Mouse (Mus musculus): ENCODE data around the gene F11r. TPM values are rescaled to one million over a fixed set of nuclear protein-coding genes. Genes with fewer than 3 reads are reported as not detected.

Gene F11r
- polyA plus RNA-seq, 1 experiment from 2014 or later, result 14.0 TPM

GRCm38 (mm10) chr1:171513234-171513633 lies 75.9 kb downstream of the F11r start:
- H3K27me3 ChIP-seq (ENCODE audit: low read depth, poor library complexity, severe bottlenecking), result no peaks in the 10 kb centered on the region
- DNase-seq (ENCODE audit: low spot score), result no peak
- H3K4me1 ChIP-seq, result peaks cover 5% of the 10 kb centered on the region; the same call in 1 of the 2 replicates
- H3K27ac ChIP-seq (replicated peaks), result no peak overlapping the region
- H3K9me3 ChIP-seq (replicated peaks), result 0 out of 2 replicates have a peak, but pooled peaks cover 2% of the 10 kb centered on the region
- H3K36me3 ChIP-seq, result no peaks in the 10 kb centered on the region
- 91% methylated on average over 2 of the region's 2 CpGs for WGBS
- no peak overlapping the region for H3K4me3 ChIP-seq

GRCm38 (mm10) chr1:171513760-171514159 lies 76.4 kb downstream of the F11r start:
- WGBS, result 89% methylated on average over 1 of the region's 1 CpGs
- H3K4me3 ChIP-seq, result no peak overlapping the region
- DNase-seq (ENCODE audit: low spot score), result no peak

More at GRCm38 (mm10) chr1:171513760-171514159, 76.4 kb downstream of the F11r start:
- Histone ChIP-seq H3K4me1 (peaks cover 5% of the 10 kb centered on the region; the same call in 1 of the 2 replicates), H3K27me3 (ENCODE audit: low read depth, poor library complexity, severe bottlenecking) (no peaks in the 10 kb centered on the region), H3K36me3 (no peaks in the 10 kb centered on the region), H3K9me3 (replicated peaks) (0 out of 2 replicates have a peak, but pooled peaks cover 2% of the 10 kb centered on the region), H3K27ac (replicated peaks) (no peak overlapping the region)

Other genes starting within 250 kb of the F11r start
- 26.7 and 35.9 TPM in 2 replicates for gene Pcp4l1, start 241.3 kb upstream of the F11r start, polyA plus RNA-seq (2016; fragmentation: Nextera tagmentation; extraction: Ambion mirVana)
- gene Nr1i3, start 223.6 kb upstream of the F11r start, polyA plus RNA-seq (2016; fragmentation: Nextera tagmentation; extraction: Ambion mirVana), result 0.28 and 0.36 TPM in 2 replicates
- 32.2 and 34.7 TPM in 2 replicates for gene Tomm40l, start 215.0 kb upstream of the F11r start, polyA plus RNA-seq (2016; fragmentation: Nextera tagmentation; extraction: Ambion mirVana)
- gene Apoa2, start 212.5 kb upstream of the F11r start, polyA plus RNA-seq (2016; fragmentation: Nextera tagmentation; extraction: Ambion mirVana), result 4.1 and 4.4 TPM in 2 replicates
- gene Fcer1g, start 203.2 kb upstream of the F11r start, polyA plus RNA-seq (2016; fragmentation: Nextera tagmentation; extraction: Ambion mirVana), result 12.7 and 21.1 TPM in 2 replicates
- gene Adamts4, start 187.1 kb upstream of the F11r start, polyA plus RNA-seq (2016; fragmentation: Nextera tagmentation; extraction: Ambion mirVana), result 9.9 and 10.9 TPM in 2 replicates
- gene Ndufs2, start 186.1 kb upstream of the F11r start, polyA plus RNA-seq (2016; fragmentation: Nextera tagmentation; extraction: Ambion mirVana), result 267 and 268 TPM in 2 replicates
- 63.5 and 69.5 TPM in 2 replicates for gene B4galt3, start 167.2 kb upstream of the F11r start, polyA plus RNA-seq (2016; fragmentation: Nextera tagmentation; extraction: Ambion mirVana)
- gene Ppox, start 156.3 kb upstream of the F11r start, polyA plus RNA-seq (2016; fragmentation: Nextera tagmentation; extraction: Ambion mirVana), result 53.0 and 63.9 TPM in 2 replicates
- gene Usp21, start 149.5 kb upstream of the F11r start, polyA plus RNA-seq (2016; fragmentation: Nextera tagmentation; extraction: Ambion mirVana), result 102 and 109 TPM in 2 replicates
- gene Ufc1, start 142.5 kb upstream of the F11r start, polyA plus RNA-seq (2016; fragmentation: Nextera tagmentation; extraction: Ambion mirVana), result 102 and 108 TPM in 2 replicates
- gene Dedd, start 108.4 kb upstream of the F11r start, polyA plus RNA-seq (2016; fragmentation: Nextera tagmentation; extraction: Ambion mirVana), result 48.5 and 48.9 TPM in 2 replicates
- 39.4 and 43.5 TPM in 2 replicates for gene Nit1, start 91.9 kb upstream of the F11r start, polyA plus RNA-seq (2016; fragmentation: Nextera tagmentation; extraction: Ambion mirVana)
- 146 and 155 TPM in 2 replicates for gene Pfdn2, start 91.9 kb upstream of the F11r start, polyA plus RNA-seq (2016; fragmentation: Nextera tagmentation; extraction: Ambion mirVana)
- gene Klhdc9, start 76.7 kb upstream of the F11r start, polyA plus RNA-seq (2016; fragmentation: Nextera tagmentation; extraction: Ambion mirVana), result 1.8 and 2.3 TPM in 2 replicates
- 0.60 and 1.2 TPM in 2 replicates for gene Nectin4, start 67.4 kb upstream of the F11r start, polyA plus RNA-seq (2016; fragmentation: Nextera tagmentation; extraction: Ambion mirVana)
- 0.69 and 0.87 TPM in 2 replicates for gene Arhgap30, start 48.6 kb upstream of the F11r start, polyA plus RNA-seq (2016; fragmentation: Nextera tagmentation; extraction: Ambion mirVana)
- gene Usf1, start 26.2 kb upstream of the F11r start, polyA plus RNA-seq (2016; fragmentation: Nextera tagmentation; extraction: Ambion mirVana), result 138 and 161 TPM in 2 replicates
- 8.4 and 9.6 TPM in 2 replicates for gene Tstd1, start 18.7 kb upstream of the F11r start, polyA plus RNA-seq (2016; fragmentation: Nextera tagmentation; extraction: Ambion mirVana)
- gene Alyref2, start 65.9 kb downstream of the F11r start, polyA plus RNA-seq (2016; fragmentation: Nextera tagmentation; extraction: Ambion mirVana), result 10.5 and 13.6 TPM in 2 replicates
- not detected in 2 replicates for gene Itln1, start 97.8 kb downstream of the F11r start, polyA plus RNA-seq (2016; fragmentation: Nextera tagmentation; extraction: Ambion mirVana)
- gene Cd244a, start 121.7 kb downstream of the F11r start, polyA plus RNA-seq (2016; fragmentation: Nextera tagmentation; extraction: Ambion mirVana), result 0.06 TPM in 1 of 2 replicates, not detected in the other
- gene Ly9, start 169.9 kb downstream of the F11r start, polyA plus RNA-seq (2016; fragmentation: Nextera tagmentation; extraction: Ambion mirVana), result 0.05 TPM in 1 of 2 replicates, not detected in the other
- gene Slamf7, start 215.5 kb downstream of the F11r start, polyA plus RNA-seq (2016; fragmentation: Nextera tagmentation; extraction: Ambion mirVana), result not detected in 2 replicates
- gene Cd48, start 244.5 kb downstream of the F11r start, polyA plus RNA-seq (2016; fragmentation: Nextera tagmentation; extraction: Ambion mirVana), result 0.32 and 0.60 TPM in 2 replicates